Mouse (Mus musculus): ENCODE results near the gene Chst3. TPM values are rescaled to one million over a fixed set of nuclear protein-coding genes. Genes with fewer than 3 reads are reported as not detected.

Chst3 gene
- polyA plus RNA-seq, 1 experiment = 89.3 TPM

- TF ChIP-seq POLR2A (IDR thresholded peaks at IDR 0.05; ENCODE audit: low read depth, low read length) (no peak), CTCF (IDR thresholded peaks at IDR 0.05; ENCODE audit: extremely low read depth, insufficient read depth, insufficient read length, insufficient replicate concordance) (no peak)
- Histone ChIP-seq H3K36me3 (ENCODE audit: control insufficient read depth, insufficient read depth, low read length) (no peaks in the 10 kb centered on the region), H3K4me3 (ENCODE audit: extremely low read depth, insufficient read depth, insufficient read length) (no peak overlapping the region), H3K27ac (ENCODE audit: insufficient read depth, low read length) (no peak overlapping the region), H3K4me1 (ENCODE audit: control insufficient read depth, insufficient read depth, insufficient read length) (peaks cover 18% of the 10 kb centered on the region; the same call in 1 of the 2 replicates), H3K27me3 (ENCODE audit: control insufficient read depth, insufficient read depth, low read length) (no peaks in the 10 kb centered on the region)
- no peak for DNase-seq (ENCODE audit: low read depth in 1 of 2, low spot score in 2 of 2)
- 87% methylated on average over 3 of the region's 3 CpGs for WGBS
Observed at GRCm38 (mm10) chr10:60174506-60174905, 44.6 kb downstream of the Chst3 start.

- no peaks in the 10 kb centered on the region for H3K27me3 ChIP-seq (ENCODE audit: control insufficient read depth, insufficient read depth, low read length)
- no peak overlapping the region for H3K4me3 ChIP-seq (ENCODE audit: extremely low read depth, insufficient read depth, insufficient read length)
- WGBS = 87% methylated on average over 10 of the region's 10 CpGs
- DNase-seq (ENCODE audit: low read depth in 1 of 2, low spot score in 2 of 2) = no peak
- peaks cover 26% of the 10 kb centered on the region; the same call in 1 of the 2 replicates for H3K4me1 ChIP-seq (ENCODE audit: control insufficient read depth, insufficient read depth, insufficient read length)
- TF ChIP-seq POLR2A (IDR thresholded peaks at IDR 0.05; ENCODE audit: low read depth, low read length) = no peak
- no peak overlapping the region; the same call in 1 of the 2 replicates for H3K27ac ChIP-seq (ENCODE audit: insufficient read depth, low read length)
- no peaks in the 10 kb centered on the region for H3K36me3 ChIP-seq (ENCODE audit: control insufficient read depth, insufficient read depth, low read length)
Observed at GRCm38 (mm10) chr10:60173035-60173434, 46.0 kb downstream of the Chst3 start.

GRCm38 (mm10) chr10:60172306-60172705, 46.8 kb downstream of the Chst3 start:
- peaks cover 26% of the 10 kb centered on the region; the same call in 1 of the 2 replicates for H3K4me1 ChIP-seq (ENCODE audit: control insufficient read depth, insufficient read depth, insufficient read length)
- no peaks in the 10 kb centered on the region for H3K36me3 ChIP-seq (ENCODE audit: control insufficient read depth, insufficient read depth, low read length)
- 87% methylated on average over 4 of the region's 4 CpGs for WGBS
- no peak overlapping the region for H3K4me3 ChIP-seq (ENCODE audit: extremely low read depth, insufficient read depth, insufficient read length)
- TF ChIP-seq CTCF (IDR thresholded peaks at IDR 0.05; ENCODE audit: extremely low read depth, insufficient read depth, insufficient read length, insufficient replicate concordance) (no peak), POLR2A (IDR thresholded peaks at IDR 0.05; ENCODE audit: low read depth, low read length) (no peak)
- H3K27me3 ChIP-seq (ENCODE audit: control insufficient read depth, insufficient read depth, low read length) = no peaks in the 10 kb centered on the region
- no peak for DNase-seq (ENCODE audit: low read depth in 1 of 2, low spot score in 2 of 2)
- H3K27ac ChIP-seq (ENCODE audit: insufficient read depth, low read length) = no peak overlapping the region

- Histone ChIP-seq H3K27ac (ENCODE audit: insufficient read depth, low read length) (peak overlapping the region; percentile 99), H3K4me1 (ENCODE audit: control insufficient read depth, insufficient read depth, insufficient read length) (peaks cover 28% of the 10 kb centered on the region; the same call in 1 of the 2 replicates), H3K36me3 (ENCODE audit: control insufficient read depth, insufficient read depth, low read length) (no peaks in the 10 kb centered on the region), H3K27me3 (ENCODE audit: control insufficient read depth, insufficient read depth, low read length) (no peaks in the 10 kb centered on the region), H3K4me3 (ENCODE audit: extremely low read depth, insufficient read depth, insufficient read length) (no peak overlapping the region)
- TF ChIP-seq POLR2A (IDR thresholded peaks at IDR 0.05; ENCODE audit: low read depth, low read length) (no peak), CTCF (IDR thresholded peaks at IDR 0.05; ENCODE audit: extremely low read depth, insufficient read depth, insufficient read length, insufficient replicate concordance) (no peak)
- no peak for DNase-seq (ENCODE audit: low read depth in 1 of 2, low spot score in 2 of 2)
- 46% methylated on average over 5 of the region's 5 CpGs for WGBS
Observed at GRCm38 (mm10) chr10:60171368-60171767, 47.7 kb downstream of the Chst3 start.

GRCm38 (mm10) chr10:60170326-60171089, 48.6 kb downstream of the Chst3 start:
- Histone ChIP-seq H3K27me3 (ENCODE audit: control insufficient read depth, insufficient read depth, low read length) (no peaks in the 10 kb centered on the region), H3K27ac (ENCODE audit: insufficient read depth, low read length) (peak overlapping the region; percentile 99), H3K4me3 (ENCODE audit: extremely low read depth, insufficient read depth, insufficient read length) (no peak overlapping the region), H3K4me1 (ENCODE audit: control insufficient read depth, insufficient read depth, insufficient read length) (peaks cover 33% of the 10 kb centered on the region; the same call in 1 of the 2 replicates), H3K36me3 (ENCODE audit: control insufficient read depth, insufficient read depth, low read length) (no peaks in the 10 kb centered on the region)
- WGBS = 61% methylated on average over 10 of the region's 10 CpGs
- peak; percentile 26 to 60 for DNase-seq (ENCODE audit: low read depth in 1 of 2, low spot score in 2 of 2)
- TF ChIP-seq CTCF (IDR thresholded peaks at IDR 0.05; ENCODE audit: extremely low read depth, insufficient read depth, insufficient read length, insufficient replicate concordance) (no peak), POLR2A (IDR thresholded peaks at IDR 0.05; ENCODE audit: low read depth, low read length) (peak; percentile 72)

- WGBS = 29% methylated on average over 3 of the region's 3 CpGs
- DNase-seq (ENCODE audit: low read depth in 1 of 2, low spot score in 2 of 2) = peak; percentile 74 to 77
- Histone ChIP-seq H3K27me3 (ENCODE audit: control insufficient read depth, insufficient read depth, low read length) (no peaks in the 10 kb centered on the region), H3K27ac (ENCODE audit: insufficient read depth, low read length) (peak overlapping the region; percentile 99), H3K4me1 (ENCODE audit: control insufficient read depth, insufficient read depth, insufficient read length) (peaks cover 38% of the 10 kb centered on the region; the same call in 1 of the 2 replicates), H3K36me3 (ENCODE audit: control insufficient read depth, insufficient read depth, low read length) (no peaks in the 10 kb centered on the region), H3K4me3 (ENCODE audit: extremely low read depth, insufficient read depth, insufficient read length) (peak overlapping the region; percentile 19; the same call in 1 of the 2 replicates)
- TF ChIP-seq CTCF (IDR thresholded peaks at IDR 0.05; ENCODE audit: extremely low read depth, insufficient read depth, insufficient read length, insufficient replicate concordance) (no peak), POLR2A (IDR thresholded peaks at IDR 0.05; ENCODE audit: low read depth, low read length) (peak; percentile 39)
Observed at GRCm38 (mm10) chr10:60168960-60169359, 50.1 kb downstream of the Chst3 start.

GRCm38 (mm10) chr10:60168306-60168705, 50.8 kb downstream of the Chst3 start:
- H3K4me3 ChIP-seq (ENCODE audit: extremely low read depth, insufficient read depth, insufficient read length) = no peak overlapping the region; the same call in 1 of the 2 replicates
- TF ChIP-seq POLR2A (IDR thresholded peaks at IDR 0.05; ENCODE audit: low read depth, low read length) = no peak
- TF ChIP-seq CTCF (IDR thresholded peaks at IDR 0.05; ENCODE audit: extremely low read depth, insufficient read depth, insufficient read length, insufficient replicate concordance) = no peak
- no peaks in the 10 kb centered on the region for H3K27me3 ChIP-seq (ENCODE audit: control insufficient read depth, insufficient read depth, low read length)
- peak; percentile 68 to 92 for DNase-seq (ENCODE audit: low read depth in 1 of 2, low spot score in 2 of 2)
- H3K36me3 ChIP-seq (ENCODE audit: control insufficient read depth, insufficient read depth, low read length) = no peaks in the 10 kb centered on the region
- WGBS = 6% methylated on average over 2 of the region's 2 CpGs
- H3K27ac ChIP-seq (ENCODE audit: insufficient read depth, low read length) = peak overlapping the region; percentile 99
- peaks cover 38% of the 10 kb centered on the region; the same call in 1 of the 2 replicates for H3K4me1 ChIP-seq (ENCODE audit: control insufficient read depth, insufficient read depth, insufficient read length)
